Mouse (Mus musculus) forebrain, embryonic 14.5 days (tissue): ENCODE data around the gene Gm5039. TPM values are rescaled to one million over a fixed set of nuclear protein-coding genes. Genes with fewer than 3 reads are reported as not detected.
"Not testable (repeated sequence)": the region's sequence is repeated elsewhere in the genome, so short reads cannot be mapped to it uniquely, and the experiment has no call there.

ENCODE experiments used
- ATAC-seq: fragments of 200-750 bp; cut with Nextera tagmentation; 2 replicates; pipeline ENCODE4 v1.8.0; 2017; ENCODE audit warnings: mild to moderate bottlenecking, moderate library complexity
- DNase-seq: peaks from one replicate; pipeline ENCODE4 v3.0.0-alpha.2; 2015; ENCODE audit warnings: low spot score
- H3K27ac ChIP-seq: fragments of 300-500 bp; sonication (generic); 2 replicates; pipeline ENCODE4 v1.5.1; 2014; ENCODE audit warnings: low read depth, mild to moderate bottlenecking, control low read depth, low read length, moderate library complexity
- H3K27me3 ChIP-seq: fragments of 300-500 bp; sonication (generic); replicated peaks from 2 replicates; pipeline ENCODE4 v1.6.1; 2014; ENCODE audit warnings: low read length, control low read depth, mixed read lengths; ENCODE audit not compliant: control insufficient read depth, insufficient read depth
- H3K36me3 ChIP-seq: fragments of 300-500 bp; sonication (generic); 2 replicates; pipeline ENCODE4 v1.6.1; 2014; ENCODE audit warnings: low read length, control low read depth; ENCODE audit not compliant: control insufficient read depth, insufficient read depth
- H3K4me1 ChIP-seq: fragments of 300-500 bp; sonication (generic); 2 replicates; pipeline ENCODE4 v1.6.1; 2014; ENCODE audit warnings: antibody characterized with exemption, low read length, control low read depth; ENCODE audit not compliant: control insufficient read depth, insufficient read depth
- H3K4me2 ChIP-seq: fragments of 300-500 bp; sonication (generic); 2 replicates; pipeline ENCODE4 v1.6.1; 2014; ENCODE audit warnings: mild to moderate bottlenecking, control low read depth, low read length
- H3K4me3 ChIP-seq: fragments of 300-500 bp; sonication (generic); 2 replicates; pipeline ENCODE4 v1.5.1; 2014; ENCODE audit warnings: low read depth, low read length, control low read depth
- H3K9ac ChIP-seq: fragments of 300-500 bp; sonication (generic); 2 replicates; pipeline ENCODE4 v1.6.1; 2014; ENCODE audit warnings: mild to moderate bottlenecking, low read length, control low read depth, moderate library complexity
- H3K9me3 ChIP-seq: fragments of 300-500 bp; sonication (generic); replicated peaks from 2 replicates; pipeline ENCODE4 v1.6.1; 2016; ENCODE audit warnings: low read length, control low read depth, mixed read lengths; ENCODE audit not compliant: control insufficient read depth
- WGBS: fragments of 180-500 bp; shearing (Covaris S2); extraction: QIAGEN DNeasy Blood & Tissue Kit; methylation state at CpG from one replicate; pipeline ENCODE4 v1.1.7; 2014; 5-methylcytosine and 5-hydroxymethylcytosine counted together
- polyA plus RNA-seq: library from polyadenylated mRNA; unstranded; fragments of >200 nt; fragmentation: Nextera tagmentation; extraction: Ambion mirVana; gene quantifications from 2 replicates; pipeline ENCODE4 v1.2.1, GENCODE M21; 2014

Gm5039 gene
- polyA plus RNA-seq, 1 experiment from 2014 or later, result not detected

DNA sequence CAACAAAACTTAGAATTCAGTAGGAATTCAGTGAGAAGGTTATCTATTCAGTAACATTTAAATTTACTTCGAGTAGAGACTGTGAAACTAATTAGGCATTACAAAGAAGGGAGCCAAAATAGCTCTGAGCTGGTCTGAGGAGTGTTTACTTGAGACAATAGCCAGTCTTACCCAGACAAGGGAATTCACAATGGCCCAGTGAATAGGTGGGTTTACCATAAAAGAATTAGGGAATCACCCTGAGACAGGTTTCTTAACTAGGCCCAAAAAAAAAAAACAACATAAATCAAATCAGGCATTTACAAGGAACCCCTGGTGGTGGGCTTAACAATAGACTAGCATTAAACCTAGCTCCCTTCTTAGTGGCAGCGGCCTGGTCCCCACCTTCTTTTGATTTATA lies 17.5 kb upstream of the Gm5039 start:
- H3K4me2 ChIP-seq, H3K9me3 ChIP-seq, H3K27me3 ChIP-seq, H3K9ac ChIP-seq, ATAC-seq, H3K36me3 ChIP-seq, H3K27ac ChIP-seq, H3K4me1 ChIP-seq, DNase-seq, H3K4me3 ChIP-seq: not testable (repeated sequence)
- WGBS, result 10% methylated on average over 2 of the region's 2 CpGs

DNA sequence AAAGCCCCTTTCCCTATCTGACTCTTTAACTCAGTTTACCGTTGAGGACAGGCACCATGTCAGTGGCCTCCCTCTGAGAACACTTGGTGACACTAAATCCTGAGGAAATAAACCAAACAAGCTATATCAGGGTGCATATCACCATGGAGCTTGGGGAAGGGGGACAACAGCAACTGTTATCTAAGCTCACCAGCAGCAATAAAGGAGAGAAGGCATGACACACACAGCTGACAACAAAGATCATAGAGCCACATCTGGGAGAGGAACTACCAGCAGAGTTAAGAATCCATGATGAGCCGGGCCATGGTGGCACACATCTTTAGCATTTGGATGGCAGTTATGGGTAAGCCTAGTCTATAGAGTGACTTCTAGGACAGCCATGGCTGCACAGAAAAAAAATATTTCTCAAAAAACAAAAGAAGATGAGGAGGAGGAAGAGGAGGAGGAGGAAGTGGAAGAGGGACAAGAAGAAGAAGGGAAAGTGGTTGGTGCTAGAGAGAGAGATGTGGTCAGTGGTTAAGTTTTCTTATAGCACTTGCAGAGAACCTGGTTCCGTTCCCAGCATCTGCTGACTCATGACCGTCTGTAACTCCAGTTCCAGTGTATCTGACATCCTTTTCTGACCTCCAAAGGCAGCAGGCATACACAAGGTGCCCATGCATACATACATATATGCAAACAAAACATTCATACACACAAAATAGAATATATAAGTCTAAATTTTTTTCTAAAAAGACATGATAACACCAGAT lies 13.0 kb upstream of the Gm5039 start:
- not testable (repeated sequence) for H3K9ac ChIP-seq, ATAC-seq, DNase-seq, H3K4me1 ChIP-seq, H3K27me3 ChIP-seq, H3K27ac ChIP-seq, H3K4me2 ChIP-seq, H3K36me3 ChIP-seq, H3K9me3 ChIP-seq, H3K4me3 ChIP-seq
- 80% methylated on average over 4 of the region's 4 CpGs for WGBS

- Histone ChIP-seq H3K9ac (no peak overlapping the region), H3K4me1 (no peaks in the 10 kb centered on the region), H3K36me3 (no peaks in the 10 kb centered on the region), H3K27ac (no peak overlapping the region), H3K4me2 (no peak overlapping the region), H3K27me3 (no peaks in the 10 kb centered on the region), H3K4me3 (no peak overlapping the region), H3K9me3 (no peaks in the 10 kb centered on the region)
- DNase-seq, result no peak
- WGBS, result 75% methylated on average over 3 of the region's 3 CpGs
- ATAC-seq, result no peak
Measured at GRCm38 (mm10) chr12:88314556-88314955, 9.3 kb downstream of the Gm5039 start.

- H3K27me3 ChIP-seq, H3K4me1 ChIP-seq, H3K27ac ChIP-seq, ATAC-seq, H3K4me3 ChIP-seq, H3K9ac ChIP-seq, H3K36me3 ChIP-seq, H3K4me2 ChIP-seq, H3K9me3 ChIP-seq, DNase-seq: not testable (repeated sequence)
- 82% methylated on average over 2 of the region's 2 CpGs for WGBS
Measured at GRCm38 (mm10) chr12:88297171-88297570, 26.7 kb downstream of the Gm5039 start.

DNA sequence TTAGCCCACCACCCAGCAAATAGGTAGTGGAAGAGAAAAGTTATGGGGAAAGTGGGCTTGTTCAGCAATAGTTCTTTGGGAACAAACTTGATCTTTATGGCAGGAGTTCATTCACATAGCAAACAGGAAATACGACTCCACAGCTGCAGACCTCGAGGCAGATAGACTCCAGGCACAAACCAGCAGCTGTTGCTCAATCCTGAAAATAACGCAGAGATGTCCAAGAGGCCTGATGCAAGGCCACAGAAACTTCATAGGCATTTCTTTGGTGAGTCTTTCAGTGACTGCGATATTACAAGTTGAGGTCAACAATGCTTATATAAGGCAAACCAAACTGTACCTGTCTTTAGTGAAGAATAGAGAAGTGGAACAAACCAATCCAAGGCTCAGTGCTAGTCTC lies 30.7 kb downstream of the Gm5039 start:
- not testable (repeated sequence) for DNase-seq, H3K27ac ChIP-seq, H3K9me3 ChIP-seq, H3K4me1 ChIP-seq, ATAC-seq, H3K27me3 ChIP-seq, H3K4me3 ChIP-seq, H3K36me3 ChIP-seq, H3K9ac ChIP-seq, H3K4me2 ChIP-seq
- 76% methylated on average over 4 of the region's 4 CpGs for WGBS

DNA sequence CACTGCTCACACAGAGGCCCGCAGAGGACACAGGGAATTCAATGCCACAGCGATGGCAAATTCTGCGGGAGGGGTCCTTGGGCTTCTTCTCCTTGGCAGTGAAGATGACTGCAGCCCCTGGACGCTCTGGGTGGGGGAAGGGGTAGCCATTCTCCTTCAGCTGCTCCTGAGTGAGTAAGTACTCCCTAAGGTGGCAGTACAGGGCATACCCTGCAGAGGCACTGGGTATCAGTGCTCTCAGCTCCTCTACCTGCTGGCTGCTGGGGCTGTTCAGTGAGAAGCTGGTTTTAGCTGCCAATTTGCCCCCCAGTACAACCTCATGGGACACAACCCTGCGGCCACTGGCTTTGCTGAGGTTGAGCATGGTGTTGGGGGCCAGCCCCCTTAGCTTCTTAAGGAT lies 38.6 kb downstream of the Gm5039 start:
- ATAC-seq, H3K4me2 ChIP-seq, H3K36me3 ChIP-seq, H3K4me1 ChIP-seq, H3K9me3 ChIP-seq, H3K9ac ChIP-seq, H3K27me3 ChIP-seq, DNase-seq, H3K4me3 ChIP-seq, H3K27ac ChIP-seq: not testable (repeated sequence)
- WGBS, result 91% methylated on average over 4 of the region's 5 CpGs

- not testable (repeated sequence) for H3K27ac ChIP-seq, H3K36me3 ChIP-seq, H3K9me3 ChIP-seq, H3K4me2 ChIP-seq, DNase-seq, H3K9ac ChIP-seq, H3K27me3 ChIP-seq, H3K4me1 ChIP-seq, H3K4me3 ChIP-seq, ATAC-seq
- 84% methylated on average over 5 of the region's 5 CpGs for WGBS
Measured at GRCm38 (mm10) chr12:88274400-88274799, 49.4 kb downstream of the Gm5039 start, which contains the start of gene Gm5662. TSS of gene Gm5662 (minus strand) at chr12:88274500.

Other genes starting within 250 kb of the Gm5039 start
- not detected in 2 replicates for gene Gm16368, start 240.3 kb downstream of the Gm5039 start, polyA plus RNA-seq
- gene Gm10436, start 141.9 kb downstream of the Gm5039 start, polyA plus RNA-seq, result not detected in 2 replicates
- gene Gm8332, start 73.9 kb downstream of the Gm5039 start, polyA plus RNA-seq, result not detected in 2 replicates
- gene Gm5662, start 49.5 kb downstream of the Gm5039 start, polyA plus RNA-seq, result not detected in 2 replicates
- 21.0 and 27.8 TPM in 2 replicates for gene Adck1, start 36.5 kb upstream of the Gm5039 start, polyA plus RNA-seq